Mouse (Mus musculus) induced T-regulatory cell, adult 2 months (primary cell): ENCODE results near the gene Slc31a1.

ENCODE experiments used
- DNase-seq: peaks from one replicate; pipeline ENCODE4 v3.0.0-alpha.2; 2012; ENCODE audit warnings: low read depth

The Slc31a1 gene

DNA sequence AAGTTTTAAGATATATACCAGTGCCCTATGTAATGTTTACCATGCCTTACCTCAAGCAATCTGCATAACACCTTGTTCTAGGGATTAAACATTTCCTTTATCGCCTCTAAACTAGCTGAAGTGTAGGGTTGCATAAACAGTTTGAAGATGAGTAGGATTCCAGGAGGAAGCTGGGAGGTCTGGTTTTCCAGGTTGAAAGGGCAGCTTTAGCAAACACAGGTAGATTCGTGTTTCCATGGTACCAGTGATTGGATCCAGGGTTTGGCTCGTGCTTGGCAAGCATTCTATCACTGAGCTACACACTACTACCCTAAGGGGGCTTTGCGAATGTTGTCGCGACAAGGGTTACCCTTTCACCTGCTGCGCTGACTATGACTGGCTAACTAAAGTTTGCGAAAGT lies 3.8 kb downstream of the Slc31a1 start:
- no peak for DNase-seq

GRCm38 (mm10) chr4:62366291-62366690 lies 5.8 kb downstream of the Slc31a1 start:
- DNase-seq: no peak

DNA sequence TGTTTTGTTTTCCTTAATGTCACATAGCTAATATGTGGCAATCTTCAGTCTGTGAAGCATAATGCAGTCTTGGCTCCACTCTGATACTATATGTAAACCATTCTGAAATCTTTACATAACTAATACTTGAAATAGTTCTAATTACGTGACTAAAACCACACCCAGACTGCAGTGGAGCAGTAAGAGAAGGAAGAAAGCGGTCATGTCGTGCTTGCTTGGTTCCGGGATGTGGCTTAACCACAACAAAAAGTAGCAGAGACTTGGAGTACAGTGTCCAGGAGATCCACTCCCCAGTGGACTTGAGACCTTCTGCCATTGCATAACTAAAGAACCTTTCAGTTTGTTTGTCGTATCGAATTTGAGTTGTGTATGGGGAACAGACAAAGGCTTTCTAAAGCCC lies 7.1 kb downstream of the Slc31a1 start:
- no peak for DNase-seq

GRCm38 (mm10) chr4:62369091-62369490 lies 8.6 kb downstream of the Slc31a1 start:
- no peak for DNase-seq

GRCm38 (mm10) chr4:62372410-62372809 lies 11.9 kb downstream of the Slc31a1 start:
- no peak for DNase-seq

- DNase-seq: no peak
Observed at GRCm38 (mm10) chr4:62372818-62373520, 12.4 kb downstream of the Slc31a1 start.

- DNase-seq: no peak
Observed at GRCm38 (mm10) chr4:62373668-62374067, 13.1 kb downstream of the Slc31a1 start.

- no peak for DNase-seq
Observed at GRCm38 (mm10) chr4:62374342-62374741, 13.8 kb downstream of the Slc31a1 start.

DNA sequence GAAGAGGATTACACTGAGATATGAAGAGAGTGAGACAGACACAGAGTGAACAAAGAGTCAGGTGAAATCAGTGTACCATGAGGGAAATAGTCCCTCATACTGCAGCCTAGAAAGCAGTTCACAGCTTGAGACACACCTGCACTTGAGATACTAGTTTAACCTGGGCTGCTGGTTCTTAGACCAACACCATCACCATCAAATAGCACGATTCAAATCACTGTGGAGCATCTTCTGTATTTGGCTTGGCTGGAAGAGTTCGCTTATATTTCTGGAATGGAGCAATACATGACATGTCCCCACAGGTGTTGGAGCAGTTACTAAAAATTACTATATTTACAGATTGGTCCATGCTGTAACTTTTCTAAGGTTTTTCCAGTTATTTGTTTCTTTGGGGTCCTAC lies 15.6 kb downstream of the Slc31a1 start:
- no peak for DNase-seq

DNA sequence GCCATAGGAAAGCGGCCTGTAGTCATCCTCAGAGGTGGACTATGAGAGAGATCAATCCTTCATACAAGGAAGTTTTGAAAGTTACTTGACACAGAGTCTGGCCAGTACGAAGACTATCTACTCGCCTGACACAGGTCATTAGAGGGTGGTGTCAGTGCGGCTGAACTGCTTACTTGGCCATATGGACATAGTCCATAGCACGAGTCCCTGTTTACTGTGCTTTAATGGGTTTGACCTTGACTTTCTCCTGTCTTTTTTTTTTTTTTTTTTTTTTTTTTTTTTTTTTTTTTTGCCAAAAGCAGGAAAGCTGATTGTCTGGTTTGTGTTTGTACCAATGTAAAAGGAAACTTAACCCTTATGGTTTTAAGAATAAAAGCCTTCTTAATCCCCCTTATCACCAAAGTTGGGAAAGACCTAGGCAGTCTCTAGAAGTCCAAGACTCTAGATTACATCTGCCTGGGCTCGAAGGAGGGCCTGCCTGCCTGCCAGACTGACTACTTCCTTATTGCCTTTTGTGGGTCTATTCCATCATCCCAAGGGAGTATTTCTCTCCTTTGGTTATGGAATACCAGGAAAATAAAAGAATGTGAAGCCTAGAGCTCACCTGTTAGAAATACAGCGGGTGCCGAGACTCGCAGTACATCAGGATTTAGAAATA lies 19.3 kb downstream of the Slc31a1 start:
- no peak for DNase-seq

GRCm38 (mm10) chr4:62383207-62383606 lies 22.7 kb downstream of the Slc31a1 start:
- no peak for DNase-seq

DNA sequence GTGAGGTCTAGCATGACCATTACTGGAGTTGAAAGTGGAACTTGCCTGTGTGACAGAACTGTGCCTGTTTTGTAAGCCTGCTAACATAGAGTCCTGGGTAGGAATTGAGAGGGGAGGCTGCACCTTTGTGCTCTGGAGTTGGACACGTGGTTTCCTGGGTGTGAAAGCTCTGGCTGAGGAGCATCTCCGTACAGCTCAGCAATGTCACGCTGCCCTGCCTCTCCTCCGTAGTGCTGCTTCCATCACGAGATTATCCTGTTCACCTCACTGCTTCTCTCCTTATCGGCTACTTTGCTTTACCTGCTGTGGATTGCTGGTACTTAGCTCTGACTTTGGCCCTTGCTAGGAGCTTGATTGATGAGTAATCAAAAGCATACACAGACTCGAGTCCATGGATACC lies 23.2 kb downstream of the Slc31a1 start:
- DNase-seq: no peak

GRCm38 (mm10) chr4:62384159-62384558 lies 23.6 kb downstream of the Slc31a1 start:
- DNase-seq: no peak

DNA sequence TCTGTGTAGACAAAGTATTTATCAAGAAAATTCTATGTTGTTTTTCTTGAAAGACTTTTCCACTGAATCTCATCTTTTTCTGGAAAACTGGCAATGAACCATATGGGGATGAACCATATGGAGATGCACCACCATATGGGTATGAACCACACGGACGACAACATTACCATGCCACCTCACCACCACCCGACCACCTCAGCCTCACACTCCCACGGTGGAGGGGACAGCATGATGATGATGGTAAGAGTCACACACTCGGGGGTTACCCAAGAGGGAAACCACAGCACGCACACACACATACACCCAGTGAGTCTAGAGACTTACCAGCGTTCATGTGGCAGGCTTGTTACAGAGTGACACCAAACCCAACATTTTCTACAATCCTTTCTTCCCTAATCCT lies 24.9 kb downstream of the Slc31a1 start:
- no peak for DNase-seq

- DNase-seq: no peak
Observed at GRCm38 (mm10) chr4:62389592-62390512, 29.3 kb downstream of the Slc31a1 start.

DNA sequence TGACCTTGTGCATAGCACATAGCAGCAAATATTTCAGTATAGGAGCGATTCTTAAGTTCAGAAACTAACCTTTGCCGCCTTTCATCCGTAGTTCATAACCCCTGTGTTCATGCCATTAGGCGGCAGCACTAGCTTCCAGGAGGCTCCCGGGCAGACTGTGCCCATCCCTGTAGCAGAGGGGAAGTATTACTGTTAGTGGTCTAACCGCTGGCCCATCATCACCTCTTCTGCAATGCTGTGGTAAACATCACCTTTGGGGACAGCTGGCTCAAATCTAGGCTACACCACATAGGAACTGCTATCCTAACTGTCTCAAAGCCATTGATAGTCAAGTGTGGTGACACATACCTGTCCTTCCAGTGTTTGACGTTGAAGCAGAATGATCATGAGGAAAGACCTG lies 31.4 kb downstream of the Slc31a1 start:
- no peak for DNase-seq

DNA sequence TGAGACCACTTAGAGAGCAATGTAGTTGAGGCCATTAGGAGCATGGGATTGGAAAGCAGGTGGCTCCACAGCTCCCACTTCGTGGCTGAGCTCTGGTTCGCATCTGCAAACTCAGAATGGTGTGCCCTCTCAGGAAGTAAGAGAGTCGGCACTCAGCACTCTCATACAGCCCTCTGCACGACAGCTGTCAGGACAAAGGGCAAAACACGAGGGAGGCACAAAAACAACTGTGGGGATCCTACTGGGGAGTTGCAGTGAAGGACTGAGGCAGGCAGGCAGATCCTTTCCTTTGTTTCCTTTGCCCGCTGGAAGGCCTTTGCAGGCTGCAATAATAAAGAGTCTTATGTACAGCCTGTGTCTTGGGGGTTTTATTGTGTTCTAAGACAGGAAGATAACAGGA lies 32.9 kb downstream of the Slc31a1 start:
- no peak for DNase-seq

DNA sequence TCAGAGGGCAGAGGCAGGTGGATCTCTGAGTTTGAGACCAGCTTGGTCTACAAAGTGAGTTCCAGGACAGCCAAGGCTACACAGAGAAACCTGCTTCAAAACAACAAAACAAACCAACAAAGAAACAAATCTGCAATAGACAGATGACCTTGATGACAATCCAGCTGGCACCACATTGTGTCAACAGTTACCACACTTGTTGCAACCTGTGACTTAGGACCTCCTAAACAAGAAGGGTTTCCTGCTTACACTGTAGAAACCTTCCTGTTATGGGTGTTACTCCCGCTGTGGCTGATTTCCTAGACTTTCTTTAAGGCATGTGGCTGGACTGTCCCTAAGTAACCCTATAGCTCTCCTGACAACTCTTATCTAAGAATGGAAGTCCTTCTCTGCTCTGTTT lies 35.3 kb downstream of the Slc31a1 start:
- DNase-seq: no peak

- DNase-seq: no peak
Observed at GRCm38 (mm10) chr4:62397616-62398365, 37.3 kb downstream of the Slc31a1 start.

GRCm38 (mm10) chr4:62398956-62399355 lies 38.4 kb downstream of the Slc31a1 start:
- no peak for DNase-seq

- DNase-seq: no peak
Observed at GRCm38 (mm10) chr4:62406133-62406532, 45.6 kb downstream of the Slc31a1 start.
